Mouse (Mus musculus): ENCODE measurements around the gene Uhrf1bp1. TPM values are rescaled to one million over a fixed set of nuclear protein-coding genes. Genes with fewer than 3 reads are reported as not detected.
"Not testable (repeated sequence)": the region's sequence is repeated elsewhere in the genome, so short reads cannot be mapped to it uniquely, and the experiment has no call there.

Uhrf1bp1 gene
- polyA plus RNA-seq, 1 experiment from 2014 or later: 6.2 TPM

DNA sequence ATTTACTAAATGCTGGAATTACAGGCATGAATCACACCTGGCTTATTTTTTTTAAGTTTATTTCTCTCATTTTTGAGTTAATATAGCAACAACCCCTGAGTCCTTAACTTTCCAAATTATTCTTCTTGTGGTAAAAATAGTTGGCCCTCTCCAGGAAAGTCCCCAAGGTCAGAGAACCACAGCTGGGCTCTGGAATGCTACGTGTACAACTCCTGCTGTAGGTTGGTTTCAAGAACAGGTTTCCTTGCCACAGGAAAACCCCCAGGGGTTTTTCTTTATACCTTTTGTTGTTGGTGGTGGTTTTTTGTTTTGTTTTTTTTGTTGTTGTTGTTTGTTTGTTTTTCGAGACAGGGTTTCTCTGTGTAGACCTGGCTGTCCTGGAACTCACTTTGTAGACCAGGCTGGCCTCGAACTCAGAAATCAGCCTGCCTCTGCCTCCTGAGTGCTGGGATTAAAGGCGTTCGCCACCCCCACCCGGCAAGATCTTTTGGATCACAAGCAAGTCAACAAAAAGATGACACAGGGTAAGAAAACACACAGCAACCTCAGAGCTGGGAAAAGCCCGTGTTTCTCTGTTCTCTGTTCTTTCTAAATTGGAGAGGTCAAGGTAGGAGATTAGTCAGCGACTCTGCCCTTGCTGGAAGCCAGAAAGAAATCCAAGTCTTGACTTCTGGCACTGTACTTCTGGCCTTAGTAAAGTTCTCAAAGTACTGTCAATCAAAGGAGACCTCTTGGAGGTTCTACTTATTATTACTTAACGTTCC, 32.9 kb upstream of the Uhrf1bp1 start:
- no peak overlapping the region for H3K4me2 ChIP-seq (replicated peaks)
- H3K27me3 ChIP-seq: no peaks in the 10 kb centered on the region
- H3K36me3 ChIP-seq: no peaks in the 10 kb centered on the region
- no peak for ATAC-seq (ENCODE audit: insufficient number of reproducible peaks, low FRiP score, low TSS enrichment, low read depth)
- no peak overlapping the region for H3K27ac ChIP-seq (replicated peaks)
- no peak overlapping the region for H3K9ac ChIP-seq
- no peak overlapping the region for H3K4me3 ChIP-seq (replicated peaks)
- H3K4me1 ChIP-seq: peaks cover 30% of the 10 kb centered on the region
- H3K9me3 ChIP-seq (replicated peaks): no peaks in the 10 kb centered on the region
- WGBS: 73% methylated on average over 9 of the region's 9 CpGs

DNA sequence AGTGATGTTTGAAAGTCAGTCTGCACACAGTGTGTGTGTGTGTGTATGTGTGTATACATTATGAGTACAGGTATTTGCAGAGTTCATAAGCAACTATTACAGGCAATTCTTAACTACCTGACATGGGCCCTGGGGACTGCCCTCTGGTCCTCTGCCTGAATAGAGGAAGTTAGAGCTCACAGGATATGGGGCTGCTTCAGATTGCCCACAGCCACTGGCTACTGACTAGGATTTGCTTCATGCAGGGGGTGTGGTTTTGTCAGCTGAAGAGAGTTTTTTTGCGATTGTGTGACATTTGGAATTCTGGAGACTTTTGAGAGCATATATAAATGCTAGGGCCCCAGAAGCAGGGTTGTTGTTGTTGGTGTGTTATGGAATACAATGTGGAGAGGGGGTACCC, 31.3 kb upstream of the Uhrf1bp1 start:
- 40% methylated on average over 1 of the region's 1 CpGs for WGBS

DNA sequence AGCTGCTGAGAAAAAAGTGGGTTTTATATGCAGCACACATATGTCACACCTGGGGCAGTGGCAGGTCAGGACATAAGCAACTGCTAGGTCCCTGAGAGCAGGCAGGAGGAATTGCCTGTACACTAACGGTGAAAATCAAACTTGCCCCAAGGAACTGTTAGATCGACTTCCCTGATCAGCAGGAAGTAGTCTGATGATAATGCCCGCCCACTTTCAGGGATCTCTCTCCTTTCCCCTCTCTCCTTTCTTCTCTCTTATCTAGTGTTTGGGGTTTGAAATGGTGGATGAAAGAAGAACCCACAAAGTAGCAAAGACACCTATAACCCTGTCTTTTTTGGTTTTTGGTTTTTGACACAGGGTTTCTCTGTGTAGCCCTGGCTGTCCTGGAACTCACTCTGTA, 30.7 kb upstream of the Uhrf1bp1 start:
- no peaks in the 10 kb centered on the region for H3K36me3 ChIP-seq
- WGBS: 36% methylated on average over 3 of the region's 3 CpGs
- H3K4me3 ChIP-seq (replicated peaks): peak overlapping the region; percentile 43; the same call in 1 of the 2 replicates
- ATAC-seq (ENCODE audit: insufficient number of reproducible peaks, low FRiP score, low TSS enrichment, low read depth): no peak
- H3K9me3 ChIP-seq (replicated peaks): no peaks in the 10 kb centered on the region
- peaks cover 18% of the 10 kb centered on the region for H3K4me1 ChIP-seq
- peak overlapping the region; percentile 57 for H3K4me2 ChIP-seq (replicated peaks)
- no peak overlapping the region for H3K27ac ChIP-seq (replicated peaks)
- no peaks in the 10 kb centered on the region for H3K27me3 ChIP-seq
- no peak overlapping the region for H3K9ac ChIP-seq

More for the DNA sequence above, 31.3 kb upstream of the Uhrf1bp1 start:
- Histone ChIP-seq H3K9ac (no peak overlapping the region), H3K9me3 (replicated peaks) (no peaks in the 10 kb centered on the region), H3K27me3 (no peaks in the 10 kb centered on the region), H3K4me2 (replicated peaks) (no peak overlapping the region), H3K36me3 (no peaks in the 10 kb centered on the region), H3K27ac (replicated peaks) (no peak overlapping the region), H3K4me3 (replicated peaks) (no peak overlapping the region), H3K4me1 (peaks cover 18% of the 10 kb centered on the region)
- ATAC-seq (ENCODE audit: insufficient number of reproducible peaks, low FRiP score, low TSS enrichment, low read depth): no peak

DNA sequence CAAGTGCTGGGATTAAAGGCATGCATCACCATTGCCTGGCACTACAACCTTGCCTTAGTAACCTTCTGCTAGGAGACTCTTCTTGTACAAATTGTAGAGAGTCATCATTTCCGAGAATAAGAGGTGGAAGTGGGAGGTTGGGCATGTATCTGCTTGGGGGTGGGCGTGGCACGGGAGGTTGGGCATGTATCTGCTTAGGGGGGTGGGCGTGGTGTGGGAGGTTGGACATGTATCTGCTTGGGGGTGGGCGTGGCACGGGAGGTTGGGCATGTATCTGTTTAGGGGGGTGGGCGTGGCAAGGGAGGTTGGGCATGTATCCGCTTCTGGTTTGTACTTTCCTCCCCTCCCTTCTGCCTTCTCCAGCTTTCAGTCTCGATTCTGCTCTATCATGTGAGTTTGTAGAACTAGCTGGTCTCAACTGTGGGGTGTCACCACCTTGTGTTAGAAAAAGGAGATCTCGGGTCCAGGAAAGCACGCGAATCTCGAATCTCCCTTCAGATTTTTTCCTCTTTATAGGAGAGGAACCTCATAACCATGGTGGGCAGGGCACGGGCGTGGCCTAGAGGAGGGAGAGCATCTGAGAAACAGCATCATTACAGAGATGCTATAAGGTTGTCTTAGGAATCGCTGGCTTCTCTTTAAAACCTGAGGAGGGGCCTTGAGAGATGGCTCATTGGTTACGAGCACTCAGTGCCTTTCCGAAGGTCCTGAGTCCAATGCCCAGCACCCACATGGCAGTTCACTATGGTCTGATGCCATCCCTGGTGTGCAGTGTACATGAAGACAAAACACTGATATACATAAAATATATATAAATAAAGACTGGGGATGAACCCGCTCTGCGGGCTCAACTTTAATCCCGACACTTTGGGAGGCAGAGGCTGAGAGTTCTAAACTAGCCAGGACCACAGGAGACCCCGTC, 30.0 kb upstream of the Uhrf1bp1 start:
- H3K36me3 ChIP-seq: no peaks in the 10 kb centered on the region
- H3K27me3 ChIP-seq: no peaks in the 10 kb centered on the region
- H3K9ac ChIP-seq: no peak overlapping the region
- peak overlapping the region; percentile 57 for H3K4me2 ChIP-seq (replicated peaks)
- peak; percentile 79 for ATAC-seq (ENCODE audit: insufficient number of reproducible peaks, low FRiP score, low TSS enrichment, low read depth)
- peak overlapping the region; percentile 78; the same call in 1 of the 2 replicates for H3K27ac ChIP-seq (replicated peaks)
- peaks cover 13% of the 10 kb centered on the region for H3K4me1 ChIP-seq
- no peaks in the 10 kb centered on the region for H3K9me3 ChIP-seq (replicated peaks)
- WGBS: 2% methylated on average over 22 of the region's 22 CpGs
- H3K4me3 ChIP-seq (replicated peaks): peak overlapping the region; percentile 43

DNA sequence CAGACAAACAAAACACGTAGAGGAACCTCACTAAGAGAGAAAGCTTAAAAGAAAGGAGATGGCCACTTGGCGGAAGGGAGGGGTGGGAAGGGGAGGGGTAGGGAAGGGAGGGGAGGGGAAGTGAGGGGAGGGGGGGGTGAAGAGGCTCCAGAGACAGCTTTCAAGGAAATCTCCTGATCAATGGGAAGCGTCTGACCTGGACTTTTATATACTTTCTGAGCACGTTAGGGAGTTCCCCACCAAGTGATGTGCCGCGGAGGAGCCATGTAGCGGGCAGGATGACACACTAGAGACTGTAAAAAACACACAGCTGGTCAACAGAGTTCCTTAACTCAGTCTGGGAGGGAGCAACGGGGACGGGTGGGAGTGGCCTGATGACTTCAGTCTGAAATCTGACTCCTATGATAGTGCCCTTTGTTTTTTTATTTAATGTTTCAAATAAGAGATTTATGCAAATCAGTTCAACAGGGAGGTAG, 29.3 kb upstream of the Uhrf1bp1 start:
- H3K27ac ChIP-seq (replicated peaks): peak overlapping the region; percentile 78; the same call in 1 of the 2 replicates
- no peaks in the 10 kb centered on the region for H3K9me3 ChIP-seq (replicated peaks)
- peaks cover 9% of the 10 kb centered on the region for H3K4me1 ChIP-seq
- H3K36me3 ChIP-seq: no peaks in the 10 kb centered on the region
- H3K4me2 ChIP-seq (replicated peaks): peak overlapping the region; percentile 57
- no peak overlapping the region for H3K9ac ChIP-seq
- peak overlapping the region; percentile 43 for H3K4me3 ChIP-seq (replicated peaks)
- H3K27me3 ChIP-seq: no peaks in the 10 kb centered on the region
- 0 out of 2 replicates have a peak, but pooled peaks have one; percentile 22 for ATAC-seq (ENCODE audit: insufficient number of reproducible peaks, low FRiP score, low TSS enrichment, low read depth)
- WGBS: 3% methylated on average over 8 of the region's 9 CpGs

DNA sequence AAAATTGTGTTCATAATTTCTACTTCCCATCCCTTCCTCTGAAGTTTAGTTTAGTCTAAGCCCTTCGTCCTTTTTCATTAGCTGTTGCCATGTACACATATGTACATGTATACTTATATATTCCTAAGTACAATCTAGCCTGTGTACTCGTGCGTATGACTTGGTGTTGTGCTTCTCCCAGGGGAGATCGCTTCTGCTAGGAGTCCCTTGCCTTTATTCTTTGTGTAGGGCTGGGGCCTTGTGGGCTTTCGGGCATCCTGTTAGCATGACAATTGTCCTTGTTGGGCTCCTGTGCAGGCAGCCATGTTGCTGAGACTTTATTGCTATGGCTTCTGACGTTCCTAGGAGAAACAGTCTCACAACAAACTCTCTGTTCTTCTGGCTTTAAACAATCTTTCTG, 28.7 kb upstream of the Uhrf1bp1 start:
- Histone ChIP-seq H3K27me3 (no peaks in the 10 kb centered on the region), H3K4me3 (replicated peaks) (no peak overlapping the region), H3K9me3 (replicated peaks) (no peaks in the 10 kb centered on the region), H3K27ac (replicated peaks) (no peak overlapping the region), H3K36me3 (no peaks in the 10 kb centered on the region), H3K9ac (no peak overlapping the region), H3K4me1 (peaks cover 9% of the 10 kb centered on the region), H3K4me2 (replicated peaks) (peak overlapping the region; percentile 19; the same call in 1 of the 2 replicates)
- ATAC-seq (ENCODE audit: insufficient number of reproducible peaks, low FRiP score, low TSS enrichment, low read depth): no peak
- WGBS: 25% methylated on average over 6 of the region's 6 CpGs

DNA sequence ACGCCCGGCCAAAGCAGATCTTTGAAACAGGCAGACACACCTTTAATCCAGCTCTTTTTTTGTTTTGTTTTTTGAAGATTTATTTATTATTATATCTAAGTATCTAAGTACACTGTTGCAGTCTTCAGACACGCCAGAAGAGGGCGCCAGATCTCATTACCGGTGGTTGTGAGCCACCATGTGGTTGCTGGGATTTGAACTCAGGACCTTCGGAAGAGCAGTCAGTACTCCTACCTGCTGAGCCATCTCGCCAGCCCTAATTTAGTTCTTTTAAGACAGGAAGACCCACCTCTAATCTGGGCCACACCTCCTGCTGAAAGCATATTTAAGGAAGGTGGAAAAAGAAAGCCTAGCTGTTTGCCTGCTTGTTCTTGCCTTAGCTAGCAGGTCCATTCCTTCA, 25.8 kb upstream of the Uhrf1bp1 start:
- H3K27me3 ChIP-seq: no peaks in the 10 kb centered on the region
- no peak overlapping the region for H3K9ac ChIP-seq
- H3K4me3 ChIP-seq (replicated peaks): no peak overlapping the region
- peaks cover 9% of the 10 kb centered on the region for H3K4me1 ChIP-seq
- 49% methylated on average over 7 of the region's 7 CpGs for WGBS
- no peaks in the 10 kb centered on the region for H3K36me3 ChIP-seq
- H3K4me2 ChIP-seq (replicated peaks): no peak overlapping the region
- no peaks in the 10 kb centered on the region for H3K9me3 ChIP-seq (replicated peaks)
- no peak for ATAC-seq (ENCODE audit: insufficient number of reproducible peaks, low FRiP score, low TSS enrichment, low read depth)
- no peak overlapping the region for H3K27ac ChIP-seq (replicated peaks)

DNA sequence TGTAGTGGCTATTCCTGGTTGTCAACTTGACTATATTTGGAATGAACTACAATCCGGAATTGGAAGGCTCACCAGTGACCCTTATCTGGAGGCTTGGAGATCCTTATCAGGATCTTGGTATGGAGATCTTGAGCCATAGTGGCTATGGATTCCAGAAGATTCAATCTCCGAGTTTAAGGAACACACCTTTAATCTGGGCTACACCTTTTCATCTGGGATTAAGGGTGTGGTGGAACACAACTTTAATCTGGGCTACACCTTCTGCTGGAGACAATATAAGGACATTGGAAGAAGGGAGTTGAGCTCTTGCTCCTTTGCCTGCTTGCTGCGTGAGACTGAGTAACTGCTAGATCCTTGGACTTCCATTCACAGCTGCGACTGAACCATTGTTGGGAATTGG, 18.4 kb upstream of the Uhrf1bp1 start, which contains the start of gene Snrpc:
Gene Snrpc (plus strand): TSS at position 301 of the 400 bp plus-strand sequence.
- not testable (repeated sequence) for H3K27me3 ChIP-seq; H3K9ac ChIP-seq; H3K9me3 ChIP-seq (replicated peaks); H3K4me1 ChIP-seq; ATAC-seq (ENCODE audit: insufficient number of reproducible peaks, low FRiP score, low TSS enrichment, low read depth); H3K4me2 ChIP-seq (replicated peaks); H3K27ac ChIP-seq (replicated peaks); H3K36me3 ChIP-seq
- peak within 1 kb of the TSS; percentile 77; the same call in 1 of the 2 replicates for H3K4me3 ChIP-seq (replicated peaks)
- 79% methylated on average over 4 of the region's 4 CpGs for WGBS

DNA sequence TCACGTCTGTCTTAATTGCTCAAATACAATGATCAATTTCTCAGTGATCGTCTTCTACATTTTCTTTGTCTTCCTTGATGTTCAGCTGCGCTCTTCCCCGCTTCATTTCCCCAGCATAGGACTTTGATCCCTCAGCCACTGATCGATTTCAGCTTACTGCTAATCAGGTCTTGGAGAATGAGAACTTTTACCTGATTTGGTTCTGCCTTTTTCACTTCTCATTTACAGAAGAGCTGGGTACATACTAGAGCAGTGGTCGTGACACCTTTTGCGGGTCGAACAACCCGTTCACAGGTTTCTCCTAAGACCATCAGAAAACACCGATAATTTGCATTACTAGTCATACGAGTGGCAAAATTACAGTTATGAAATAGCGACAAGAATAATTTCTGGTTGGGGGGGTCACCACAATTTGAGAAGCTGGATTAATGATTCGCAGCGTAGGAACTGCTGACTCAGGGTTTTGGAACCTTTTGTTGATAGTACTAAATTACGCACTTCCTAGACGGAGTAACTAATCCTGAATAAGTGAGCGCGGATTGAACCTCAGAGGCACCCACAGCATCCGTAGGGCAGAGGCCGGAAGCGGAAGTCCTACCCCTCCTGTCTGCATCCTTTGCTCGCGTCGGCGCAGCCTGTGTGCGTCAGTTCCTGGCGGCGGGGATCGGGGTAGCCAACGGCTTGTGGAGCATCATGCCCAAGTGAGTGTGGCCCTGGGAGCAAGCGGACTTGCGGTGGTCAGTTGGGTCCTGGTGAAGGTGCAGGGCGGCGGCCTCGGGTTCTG, 16.6 kb upstream of the Uhrf1bp1 start:
- Histone ChIP-seq H3K4me2 (replicated peaks) (peak overlapping the region; percentile 58), H3K9me3 (replicated peaks) (no peaks in the 10 kb centered on the region), H3K27ac (replicated peaks) (peak overlapping the region; percentile 61), H3K9ac (peak overlapping the region; percentile 76), H3K4me1 (peaks cover 7% of the 10 kb centered on the region), H3K27me3 (no peaks in the 10 kb centered on the region), H3K4me3 (replicated peaks) (peak overlapping the region; percentile 77), H3K36me3 (peaks cover 25% of the 10 kb centered on the region)
- 2% methylated on average over 35 of the region's 35 CpGs for WGBS
- ATAC-seq (ENCODE audit: insufficient number of reproducible peaks, low FRiP score, low TSS enrichment, low read depth): peak; percentile 95

DNA sequence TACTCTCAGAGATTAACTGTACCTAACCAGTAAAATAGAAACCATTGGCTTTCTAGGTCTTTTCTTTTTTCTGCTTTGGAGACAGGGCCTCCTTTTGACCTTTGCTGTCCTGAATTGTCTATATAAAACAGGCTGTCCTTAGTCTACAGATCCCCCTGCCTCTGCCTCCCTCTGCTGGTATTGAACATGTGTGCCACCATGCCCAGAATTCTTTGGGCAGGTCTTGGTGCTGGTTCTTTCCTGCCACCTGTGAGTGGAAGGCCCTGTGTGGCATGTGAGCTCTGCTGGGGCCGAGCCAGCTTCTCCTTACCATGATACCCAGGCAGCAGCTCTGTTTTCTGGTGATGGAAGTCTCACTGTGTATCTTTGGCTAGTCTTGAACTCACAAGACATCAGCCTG, 7.9 kb upstream of the Uhrf1bp1 start:
- ATAC-seq (ENCODE audit: insufficient number of reproducible peaks, low FRiP score, low TSS enrichment, low read depth): no peak
- no peak overlapping the region for H3K4me3 ChIP-seq (replicated peaks)
- H3K36me3 ChIP-seq: peaks cover 90% of the 10 kb centered on the region
- WGBS: 94% methylated on average over 1 of the region's 1 CpGs
- H3K9ac ChIP-seq: no peak overlapping the region
- H3K27ac ChIP-seq (replicated peaks): no peak overlapping the region
- no peaks in the 10 kb centered on the region for H3K4me1 ChIP-seq
- no peak overlapping the region for H3K4me2 ChIP-seq (replicated peaks)
- H3K27me3 ChIP-seq: no peaks in the 10 kb centered on the region
- no peaks in the 10 kb centered on the region for H3K9me3 ChIP-seq (replicated peaks)

Measured in embryonic facial prominence, embryonic 15.5 days (tissue).